Mouse (Mus musculus): ENCODE measurements around the gene Adamts18. TPM values are rescaled to one million over a fixed set of nuclear protein-coding genes. Genes with fewer than 3 reads are reported as not detected.

The Adamts18 gene
- 6.8 and 12.9 TPM in 2 replicates for polyA plus RNA-seq (2012; rRNA removed)

GRCm38 (mm10) chr8:113848653-113849135 lies at the start of gene Adamts18:
Gene Adamts18, minus strand, starts transcription at chr8:113848738.

Other genes starting within 250 kb of the Adamts18 start
- 6.9 and 7.3 TPM in 2 replicates for gene Mon1b, start 213.2 kb downstream of the Adamts18 start, polyA plus RNA-seq (2012; rRNA removed)
- gene Syce1l, start 205.5 kb downstream of the Adamts18 start, polyA plus RNA-seq (2012; rRNA removed): 0.14 and 0.75 TPM in 2 replicates